Mouse (Mus musculus): ENCODE measurements around the gene Ctxn1.
"Not testable (repeated sequence)": the region's sequence is repeated elsewhere in the genome, so short reads cannot be mapped to it uniquely, and the experiment has no call there.

The Ctxn1 gene

GRCm38 (mm10) chr8:4259125-4259804, at the start of gene Ctxn1:
Gene Ctxn1 (minus strand): TSS chr8:4259274.
- peak; percentile 97 for DNase-seq (ENCODE audit: low spot score)

DNA sequence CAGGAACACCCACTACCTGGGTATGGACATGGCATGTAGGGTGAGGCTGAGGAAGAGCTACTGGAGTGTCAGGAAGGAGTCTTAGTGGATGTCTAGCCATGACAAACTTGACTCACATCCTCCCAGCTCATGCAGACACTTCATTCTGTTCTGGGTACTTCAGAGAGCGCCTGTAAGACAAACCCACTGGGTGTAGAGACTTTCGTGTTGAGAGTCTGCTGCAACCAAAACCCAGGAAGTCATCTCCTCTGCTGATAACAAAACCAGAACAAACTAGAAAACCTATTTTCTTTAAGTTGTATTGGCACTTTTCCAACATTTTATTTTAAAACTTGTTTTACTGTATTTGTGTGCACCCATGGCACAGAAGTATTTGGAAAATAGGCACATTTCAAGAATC, 46.8 kb upstream of the Ctxn1 start:
- DNase-seq (ENCODE audit: low spot score) = no peak

GRCm38 (mm10) chr8:4304124-4304547, 45.1 kb upstream of the Ctxn1 start:
- no peak for DNase-seq (ENCODE audit: low spot score)

- DNase-seq (ENCODE audit: low spot score) = no peak
Observed at GRCm38 (mm10) chr8:4297822-4298221, 38.7 kb upstream of the Ctxn1 start.

DNA sequence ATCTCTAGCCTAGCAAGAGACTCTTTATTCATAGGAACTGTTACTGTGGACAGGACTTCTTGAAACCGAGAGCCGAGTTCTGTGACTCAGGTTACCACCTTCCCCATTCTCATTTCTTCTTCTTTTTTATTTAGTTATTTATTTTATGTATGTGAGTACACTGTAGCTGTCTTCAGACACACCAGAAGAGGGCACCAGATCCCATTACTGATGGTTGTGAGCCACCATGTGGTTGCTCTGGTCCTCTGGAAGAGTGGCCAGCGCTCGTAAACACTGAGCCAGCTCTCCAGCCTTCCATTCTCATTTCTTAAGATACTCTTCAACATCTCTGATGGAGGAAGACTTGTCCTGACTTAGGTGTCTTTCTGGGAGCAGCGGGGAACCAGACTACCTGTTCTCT, 33.7 kb upstream of the Ctxn1 start:
- DNase-seq (ENCODE audit: low spot score) = no peak

- DNase-seq (ENCODE audit: low spot score) = no peak
Observed at GRCm38 (mm10) chr8:4276111-4276465, 17.0 kb upstream of the Ctxn1 start.

DNA sequence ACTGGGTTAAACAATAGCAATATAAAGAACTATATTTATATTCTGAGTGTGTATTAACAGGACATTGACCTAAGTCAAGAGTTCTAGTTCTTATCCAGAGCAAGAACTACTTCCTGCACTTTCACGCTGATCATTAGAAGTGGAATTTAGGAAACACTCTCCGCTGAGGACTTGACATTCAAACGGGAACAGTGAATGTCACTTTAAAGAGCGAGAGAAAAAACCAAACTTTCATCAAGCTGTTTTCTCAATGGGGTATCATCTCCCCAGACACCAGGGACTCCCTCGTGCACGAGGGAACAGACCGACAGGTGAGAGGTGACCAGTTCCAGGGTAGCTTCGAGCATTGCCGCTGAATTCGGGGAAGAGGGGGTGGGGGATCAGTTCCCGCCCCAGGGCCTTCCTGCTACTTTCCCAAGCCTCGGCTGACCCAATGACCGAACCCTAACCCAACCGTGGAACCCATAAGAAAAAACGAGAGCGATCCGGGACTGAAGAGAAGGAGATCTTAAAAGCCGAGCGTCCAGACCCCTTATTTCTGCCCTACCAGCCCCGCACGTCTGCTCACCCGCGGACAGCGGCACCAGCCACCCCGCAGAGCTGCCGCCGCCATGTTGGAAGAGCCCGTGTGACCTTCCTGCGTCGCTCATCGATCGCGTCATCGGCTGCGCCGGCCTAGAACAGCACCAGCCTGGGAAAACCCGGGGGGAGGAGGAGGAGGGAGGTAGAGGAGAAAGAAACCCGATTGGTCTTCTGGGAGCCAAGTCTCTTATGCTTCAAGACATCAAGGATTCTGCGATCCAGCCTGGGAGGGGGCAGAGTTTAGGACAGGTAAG, 16.4 kb upstream of the Ctxn1 start, which contains the start of gene Timm44:
Gene Timm44, minus strand, starts transcription at position 639 of the 836 bp plus-strand sequence.
- DNase-seq (ENCODE audit: low spot score) = peak; percentile 96

GRCm38 (mm10) chr8:4269609-4270008, 10.5 kb upstream of the Ctxn1 start:
- DNase-seq (ENCODE audit: low spot score) = no peak

DNA sequence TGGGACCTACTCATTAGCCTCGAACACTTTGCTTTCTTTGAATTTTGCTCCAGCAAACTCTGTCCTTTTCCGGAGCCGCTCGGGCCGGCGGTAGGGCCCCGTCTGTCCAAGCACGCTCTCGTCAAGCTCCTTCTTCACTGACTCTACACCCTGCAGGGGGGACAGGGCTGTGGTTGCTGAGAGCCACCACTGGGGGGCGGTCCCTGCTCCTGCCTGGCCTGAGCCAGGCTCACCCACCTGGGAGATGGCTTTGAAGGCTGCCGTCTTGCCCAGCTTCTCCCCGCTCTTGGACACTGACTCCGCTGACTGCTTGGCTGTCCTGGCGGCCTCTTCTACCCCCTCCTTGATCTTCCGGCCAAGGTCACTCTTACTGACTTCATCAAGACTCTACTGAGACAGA, 8.6 kb upstream of the Ctxn1 start:
- DNase-seq (ENCODE audit: low spot score) = no peak

DNA sequence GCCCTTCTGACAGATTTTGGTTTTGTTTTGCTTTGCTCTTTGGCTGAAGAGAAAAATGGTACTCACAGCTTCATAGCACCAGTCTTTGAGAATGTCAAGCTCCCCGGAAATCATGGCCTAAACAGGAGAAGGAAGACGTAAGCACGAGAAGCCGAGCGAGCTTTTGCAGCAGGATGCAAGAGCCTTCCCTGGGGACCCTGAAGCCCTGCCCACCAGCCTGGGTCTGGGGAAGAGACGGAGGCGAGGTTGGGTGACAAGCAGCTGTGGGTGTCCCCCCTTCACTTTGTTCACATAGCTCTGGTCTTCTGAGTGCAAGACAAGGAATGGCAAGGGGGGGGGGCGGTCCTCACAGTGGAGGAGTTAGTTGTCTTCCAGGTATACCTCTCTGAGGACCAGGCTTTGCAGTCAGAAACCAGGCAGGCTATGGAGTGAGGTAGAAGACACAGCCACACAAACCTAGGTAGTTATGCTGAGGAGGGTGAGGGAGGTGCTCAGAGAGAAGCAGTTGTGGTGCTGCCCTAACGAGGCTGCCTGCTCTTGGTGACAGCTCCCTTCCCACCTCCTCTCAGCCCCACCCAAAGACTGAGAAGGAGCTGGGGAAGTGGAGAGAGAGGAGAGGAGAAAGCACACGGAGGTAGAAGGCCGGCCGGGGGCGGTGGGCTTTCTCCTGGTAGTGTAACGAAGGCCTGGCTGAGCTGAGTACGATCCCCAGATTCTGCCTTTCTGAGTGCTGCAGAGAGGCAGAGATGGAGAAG, 6.3 kb upstream of the Ctxn1 start:
- DNase-seq (ENCODE audit: low spot score) = no peak

GRCm38 (mm10) chr8:4263105-4263791, 4.2 kb upstream of the Ctxn1 start:
- DNase-seq (ENCODE audit: low spot score) = no peak

DNA sequence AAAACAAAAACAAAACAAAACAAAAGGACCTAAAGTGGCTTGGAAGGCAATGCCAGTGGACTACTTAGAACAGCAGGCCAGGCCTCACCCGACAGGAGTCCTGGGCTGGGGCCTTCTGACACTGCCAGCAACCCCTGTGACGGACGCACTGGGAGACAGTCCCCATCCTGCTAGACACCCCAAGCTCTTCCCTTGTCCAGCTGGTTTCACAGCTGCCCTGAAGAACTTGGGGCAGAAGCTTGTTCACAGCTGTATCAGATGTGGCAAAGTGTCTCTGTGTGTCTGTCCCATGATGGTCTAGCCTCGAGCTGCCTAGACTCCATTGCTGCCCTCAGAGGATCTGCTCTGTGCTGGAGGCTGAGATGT, 714 bp upstream of the Ctxn1 start:
- DNase-seq (ENCODE audit: low spot score) = no peak

DNA sequence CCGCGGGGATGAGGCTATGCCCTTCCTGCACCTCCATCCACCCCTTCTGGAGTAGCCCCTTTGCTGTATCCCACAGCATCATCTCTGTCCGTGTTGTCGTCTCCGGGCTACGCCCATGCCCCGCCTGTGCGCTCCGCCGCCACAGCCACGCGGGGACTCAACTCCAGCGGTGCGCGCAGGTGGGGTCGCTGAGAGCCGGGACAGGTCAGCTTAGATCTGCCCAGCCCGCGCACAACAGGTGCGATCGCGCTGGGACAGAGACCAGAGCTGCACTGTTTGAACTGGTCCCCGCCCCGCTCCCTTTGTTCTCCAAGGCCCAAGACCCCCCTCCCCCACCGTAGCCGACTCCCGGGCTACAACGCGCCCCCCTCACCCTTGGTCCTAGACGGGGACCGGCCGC, 396 bp downstream of the Ctxn1 start:
- no peak for DNase-seq (ENCODE audit: low spot score)

DNA sequence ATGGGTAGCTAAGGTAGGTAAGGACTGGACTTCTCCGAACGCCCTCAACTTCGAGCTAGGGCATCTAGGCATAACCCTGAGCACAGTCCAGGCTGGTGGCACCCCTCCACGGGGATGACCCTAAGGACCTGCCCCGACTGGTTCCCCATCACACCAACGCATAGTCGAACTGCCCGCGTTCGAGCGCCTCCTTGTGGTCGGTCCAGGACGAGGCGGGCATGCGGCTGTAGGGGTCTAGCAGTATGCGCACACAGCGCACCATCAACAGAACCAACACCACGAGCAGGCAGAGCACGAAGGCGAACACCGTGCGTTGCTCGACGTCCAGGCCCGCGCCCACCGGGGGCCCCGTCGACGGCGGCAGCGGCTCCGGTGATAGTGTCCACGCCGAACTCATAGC, 841 bp downstream of the Ctxn1 start:
- DNase-seq (ENCODE audit: low spot score) = peak; percentile 78

DNA sequence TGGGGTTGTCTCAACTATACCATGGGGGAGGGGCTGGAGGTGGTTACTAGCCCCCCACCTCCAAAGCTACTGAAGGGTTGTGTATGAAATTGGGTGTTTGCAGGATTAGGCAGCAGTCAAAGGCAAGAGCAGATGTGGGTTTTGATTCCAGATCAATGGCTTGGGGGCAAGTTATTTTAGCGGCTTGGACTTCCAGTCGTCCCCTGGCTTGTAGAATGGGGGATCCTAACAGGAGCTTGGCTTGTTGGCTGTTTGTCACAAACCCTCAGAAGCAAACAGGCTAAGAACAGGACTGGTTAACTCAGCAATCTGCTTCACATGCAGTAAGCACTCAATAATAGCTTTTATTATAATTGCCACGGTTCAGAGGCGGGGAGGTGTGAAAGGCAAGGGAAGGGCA, 1.7 kb downstream of the Ctxn1 start:
- no peak for DNase-seq (ENCODE audit: low spot score)

DNA sequence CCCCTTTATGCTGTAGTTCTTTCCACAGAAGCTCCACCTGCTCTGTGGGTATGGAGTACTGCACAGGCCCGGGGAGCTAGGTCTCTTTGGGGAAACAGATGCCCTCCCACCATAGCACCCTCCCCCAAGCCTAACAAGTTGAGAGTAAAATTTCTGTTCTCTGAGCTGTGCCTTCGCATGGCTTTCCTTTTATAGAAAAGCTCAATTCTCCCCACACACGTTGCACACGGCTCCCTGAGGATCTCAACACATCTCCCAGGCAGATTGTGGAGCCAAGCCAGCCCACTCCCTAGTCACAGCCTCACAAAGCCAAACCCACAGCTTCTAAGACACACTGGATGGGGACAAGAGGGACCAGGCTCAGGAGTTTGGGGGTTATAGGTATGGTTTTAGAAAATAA, 2.2 kb downstream of the Ctxn1 start:
- DNase-seq (ENCODE audit: low spot score) = no peak

DNA sequence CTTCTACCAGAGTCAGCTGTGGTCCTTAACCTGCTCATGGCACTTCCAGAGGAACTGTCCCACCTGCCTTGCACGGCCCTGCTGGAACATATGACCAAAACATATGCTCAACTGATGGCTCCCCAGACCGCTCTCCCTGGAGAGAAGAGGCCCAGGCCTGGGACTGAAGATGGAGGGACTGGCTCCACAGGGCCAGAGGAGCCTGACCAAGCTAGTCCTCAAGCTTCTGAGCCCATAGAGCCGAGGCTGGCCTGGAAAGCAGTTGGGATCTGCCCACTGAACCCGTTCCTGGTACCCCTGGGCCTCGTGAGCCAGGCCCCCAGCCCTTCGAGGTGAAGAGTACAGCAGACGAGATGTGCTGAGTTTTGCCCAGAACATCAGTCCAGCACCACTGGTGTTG, 3.6 kb downstream of the Ctxn1 start:
- not testable (repeated sequence) for DNase-seq (ENCODE audit: low spot score)

DNA sequence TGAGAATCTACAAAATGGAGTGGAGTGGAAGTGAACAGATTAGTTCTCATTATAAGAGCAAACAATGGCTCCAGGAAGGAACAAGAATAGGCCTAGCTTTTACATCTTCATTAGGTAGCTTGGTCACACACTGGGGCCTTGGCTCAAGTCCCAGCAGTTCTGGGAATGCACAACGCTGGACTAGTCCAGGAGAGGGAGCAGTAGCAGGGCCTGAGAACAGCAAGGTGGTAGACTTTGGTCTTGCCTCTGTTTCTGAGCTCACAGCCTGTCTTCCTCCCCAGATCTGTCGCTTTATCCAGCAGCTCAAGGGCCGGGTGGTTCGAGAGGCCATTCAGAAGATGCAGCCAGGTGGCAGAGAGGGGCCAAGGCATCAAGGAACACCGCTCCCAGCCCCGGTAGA, 5.1 kb downstream of the Ctxn1 start:
- peak; percentile 67 for DNase-seq (ENCODE audit: low spot score)

GRCm38 (mm10) chr8:4252934-4253841, 5.9 kb downstream of the Ctxn1 start, which contains the start of gene Snapc2:
Gene Snapc2 (plus strand): TSS chr8:4253080.
- DNase-seq (ENCODE audit: low spot score) = peak; percentile 97

DNA sequence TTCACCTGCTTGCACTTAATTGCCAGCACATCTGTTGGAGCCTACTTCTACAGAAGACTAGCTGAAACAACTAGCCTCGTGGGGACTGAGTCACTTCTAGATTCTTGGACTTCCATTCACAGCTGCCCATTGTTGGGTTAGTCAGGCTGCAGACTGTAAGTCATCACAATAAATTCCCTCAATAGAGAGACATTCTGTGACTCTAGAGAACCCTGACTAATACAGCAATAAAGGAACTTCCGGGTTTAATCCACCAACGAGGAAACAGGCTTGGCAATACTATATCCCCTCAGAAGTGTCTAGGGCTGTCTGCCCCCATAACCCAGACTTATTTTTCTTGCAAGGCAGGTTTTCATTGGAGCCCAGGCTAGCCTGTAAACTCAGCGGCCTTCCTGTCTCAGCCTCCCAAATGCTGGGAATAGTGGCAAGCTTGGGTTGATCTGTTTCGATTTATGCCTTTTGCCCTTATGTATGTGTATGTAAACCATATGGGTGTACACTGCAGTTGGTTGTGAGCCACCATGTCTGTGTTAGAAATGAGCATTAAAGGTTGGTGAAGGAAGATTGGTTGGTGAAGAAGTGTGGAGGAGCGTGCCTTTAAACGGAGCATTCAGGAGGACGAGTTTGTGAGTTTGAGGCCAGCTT, 6.8 kb downstream of the Ctxn1 start:
- DNase-seq (ENCODE audit: low spot score) = no peak
